In the genomic region with DNA sequence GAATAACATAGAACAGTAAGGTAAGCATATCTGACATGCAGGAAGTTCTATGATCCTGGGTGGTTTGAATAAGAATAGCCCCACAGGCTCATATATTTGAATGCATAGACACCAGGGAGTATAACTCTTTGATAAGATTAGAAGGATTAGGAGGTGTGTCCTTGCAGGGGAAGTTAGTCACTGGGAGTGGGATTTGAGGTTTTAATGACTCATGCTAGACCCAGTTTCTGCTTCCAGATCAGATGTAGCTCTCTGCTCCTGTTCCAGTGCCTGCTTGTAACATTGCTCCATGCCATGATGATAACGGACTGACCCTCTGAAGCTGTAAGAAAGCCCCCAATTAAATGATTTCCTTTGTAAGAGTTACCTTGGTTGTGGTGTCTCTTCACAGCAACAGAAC, we compare ENCODE assay signal across 30 mouse cellular contexts. TPM values are rescaled to one million over a fixed set of nuclear protein-coding genes. Genes with fewer than 3 reads are reported as not detected.
A peak's percentile ranks its signal among the peaks of the same experiment; 100 is the strongest.
DNase-seq lines count a peak whose midpoint lies in the region; ATAC-seq and TF ChIP-seq lines count a peak whose summit lies in the region.
"Had no signal": no experiment of that assay in that cellular context is flagged by ENCODE, and none has a peak within 500 bp of the region (broad histone marks: within the 10 kb centered on the region; RNA-seq: fewer than 3 reads in every experiment).

No protein-coding gene starts in this region.

- no peak overlapping the region for H3K4me2 ChIP-seq in liver, embryonic 11.5 days
- H3K4me2 ChIP-seq: forebrain, embryonic 13.5 days; heart, embryonic 13.5 days; hindbrain, embryonic 14.5 days had no signal

- no peaks in the 10 kb centered on the region for H3K27me3 ChIP-seq in liver, adult 2 months (ENCODE audit: control insufficient read depth, insufficient read depth, low read length)
- H3K27me3 ChIP-seq in liver, embryonic 11.5 days (replicated peaks; ENCODE audit: control insufficient read depth, insufficient read depth, low read length): no peaks in the 10 kb centered on the region
- no peaks in the 10 kb centered on the region for H3K27me3 ChIP-seq in C2C12 (ENCODE audit: control insufficient read depth, insufficient read depth, insufficient read length)
- H3K27me3 ChIP-seq: forebrain, embryonic 13.5 days; heart, embryonic 13.5 days; Patski had no signal

- H3K4me3 ChIP-seq in liver, adult 2 months (ENCODE audit: insufficient read depth, low read depth, low read length): no peak overlapping the region
- H3K4me3 ChIP-seq in liver, embryonic 11.5 days (ENCODE audit: low read depth, low read length): no peak overlapping the region
- no peak overlapping the region for H3K4me3 ChIP-seq in C2C12 (ENCODE audit: insufficient read depth, poor library complexity, severe bottlenecking)
- H3K4me3 ChIP-seq: forebrain, embryonic 10.5 days; forebrain, embryonic 13.5 days; heart, adult 2 months; heart, embryonic 10.5 days; heart, embryonic 13.5 days had no signal

- H3K27ac ChIP-seq in liver, adult 2 months (replicated peaks; ENCODE audit: insufficient read depth, low read depth, low read length): peak overlapping the region; percentile 43; the same call in 1 of the 2 replicates
- H3K27ac ChIP-seq in liver, embryonic 11.5 days (ENCODE audit: low read depth, low read length): no peak overlapping the region
- H3K27ac ChIP-seq: forebrain, embryonic 10.5 days; forebrain, embryonic 13.5 days; heart, adult 2 months; heart, embryonic 10.5 days; heart, embryonic 13.5 days; hindbrain, embryonic 14.5 days; hindbrain, postnatal 0 days had no signal

- no peak for ATAC-seq in liver, embryonic 11.5 days (replicated peaks; ENCODE audit: low FRiP score)
- ATAC-seq: forebrain, embryonic 13.5 days; forebrain, embryonic 16.5 days; hindbrain, postnatal 0 days; Patski had no signal

- H3K9ac ChIP-seq in liver, adult 2 months (ENCODE audit: low read depth, low read length): no peak overlapping the region
- no peak overlapping the region for H3K9ac ChIP-seq in liver, embryonic 11.5 days (ENCODE audit: low read depth, low read length)
- H3K9ac ChIP-seq: forebrain, embryonic 13.5 days; heart, embryonic 13.5 days; hindbrain, embryonic 14.5 days had no signal

- H3K79me3 ChIP-seq in C2C12 (ENCODE audit: low read depth): no peaks in the 10 kb centered on the region

- no peak overlapping the region for H3ac ChIP-seq in C2C12 (ENCODE audit: control insufficient read depth, insufficient read length, low read depth)

- TF ChIP-seq CTCF in liver, adult 2 months (IDR thresholded peaks at IDR 0.05; ENCODE audit: low read depth, low read length): no peak
- no peak for TF ChIP-seq CTCF in C2C12 (IDR thresholded peaks at IDR 0.05; ENCODE audit: control insufficient read depth, insufficient read depth, insufficient read length)

- no peaks in the 10 kb centered on the region for H3K79me2 ChIP-seq in liver, adult 2 months (ENCODE audit: control insufficient read depth, insufficient read depth, low read length)
- H3K79me2 ChIP-seq in C2C12 (ENCODE audit: control insufficient read depth, insufficient read depth): no peaks in the 10 kb centered on the region

- no peak for DNase-seq in liver, adult 2 months (ENCODE audit: extremely low read depth, low read depth, low spot score)
- no peak for DNase-seq in liver, embryonic 11.5 days (ENCODE audit: low spot score)
- DNase-seq in 3T3-L1 (ENCODE audit: low read depth, low spot score): peak; percentile 49
- no peak for DNase-seq in layer of hippocampus, postnatal 25 days (ENCODE audit: extremely low spot score in 1 of 2, low spot score in 1 of 2)
- no peak for DNase-seq in ovary, postnatal 14 days (ENCODE audit: low spot score)
- DNase-seq: adrenal gland, postnatal 10 days; adrenal gland, postnatal 36 days; cerebellum, adult 18-20 months; cerebellum, adult 9-10 months; cerebellum, postnatal 14 days; gastrocnemius, postnatal 10 days; gastrocnemius, postnatal 36 days; heart, adult 2 months; heart, postnatal 14 days; heart, postnatal 4 days had no signal

- no peak for TF ChIP-seq POLR2A in liver, adult 2 months (IDR thresholded peaks at IDR 0.05; ENCODE audit: extremely low read depth, insufficient read depth, low read length)

- WGBS in liver, adult 2 months: 91% methylated on average over 1 of the region's 1 CpGs
- 70% methylated on average over 1 of the region's 1 CpGs for WGBS in liver, embryonic 11.5 days

- H3K4me1 ChIP-seq in liver, adult 2 months (ENCODE audit: control insufficient read depth, insufficient read depth, low read length): peaks cover 14% of the 10 kb centered on the region
- no peaks in the 10 kb centered on the region for H3K4me1 ChIP-seq in liver, embryonic 11.5 days (replicated peaks; ENCODE audit: control insufficient read depth, insufficient read depth, low read length)
- H3K4me1 ChIP-seq: forebrain, embryonic 10.5 days; forebrain, embryonic 13.5 days; heart, embryonic 10.5 days had no signal

- no peaks in the 10 kb centered on the region for H3K36me3 ChIP-seq in liver, adult 2 months (ENCODE audit: control insufficient read depth, insufficient read depth, low read length)
- H3K36me3 ChIP-seq in liver, embryonic 11.5 days (ENCODE audit: control insufficient read depth, insufficient read depth, low read length): no peaks in the 10 kb centered on the region
- H3K36me3 ChIP-seq in C2C12 (ENCODE audit: control insufficient read depth, insufficient read depth): no peaks in the 10 kb centered on the region
- H3K36me3 ChIP-seq: forebrain, embryonic 10.5 days; heart, embryonic 10.5 days; heart, embryonic 13.5 days had no signal

- H3K9me3 ChIP-seq in liver, embryonic 11.5 days (ENCODE audit: control insufficient read depth, low read length): no peaks in the 10 kb centered on the region
- H3K9me3 ChIP-seq: forebrain, embryonic 10.5 days; forebrain, embryonic 13.5 days; heart, embryonic 10.5 days; heart, embryonic 13.5 days had no signal

TF ChIP-seq in C2C12, 6 proteins besides CTCF, POLR2A, EP300 and RAD21:
- TF ChIP-seq USF1 (IDR thresholded peaks at IDR 0.05; ENCODE audit: low read depth): no peak
- TF ChIP-seq FOSL1 (IDR thresholded peaks at IDR 0.05; ENCODE audit: insufficient read depth, low read length, poor library complexity, severe bottlenecking): peak; percentile 52

RNA-seq across cellular contexts. Expression of a gene that starts 4.5 kb away (rescaled TPM):
- 144 and 193 TPM in 2 replicates for total RNA-seq in liver, adult 2 months (2014; rRNA removed)
- polyA plus RNA-seq in liver, adult 2 months (2012; rRNA removed): 99.2 and 131 TPM in 2 replicates
- polyA plus RNA-seq in liver, embryonic 11.5 days (2014; fragmentation: Nextera tagmentation; extraction: Ambion mirVana): 13.7 and 15.8 TPM in 2 replicates
- polyA plus RNA-seq in C2C12 (2012; fragmentation: generic; extraction: Trizol): 0.33 TPM
- total RNA-seq in layer of hippocampus, postnatal 25 days (2021): not detected
- total RNA-seq: ES-E14; gastrocnemius, adult 18-20 months; gastrocnemius, postnatal 10 days; gastrocnemius, postnatal 36 days; granulocyte monocyte progenitor cell, adult 5-6 weeks; hindbrain, postnatal 0 days had no signal
- polyA plus RNA-seq: embryonic facial prominence, embryonic 11.5 days; embryonic facial prominence, embryonic 14.5 days; forebrain, embryonic 10.5 days; forebrain, embryonic 13.5 days; forebrain, embryonic 16.5 days; hindbrain, embryonic 11.5 days had no signal

Comparison
In these comparisons a context has a peak if more than half of its experiments do, and no peak if none do; other contexts are left out.
1. RNA of a gene that starts 4.5 kb away (polyA plus RNA-seq): 99.2 to 131 TPM in liver, adult 2 months and 13.7 to 15.8 TPM in liver, embryonic 11.5 days; 0.33 TPM in C2C12 (single experiment); every median in the first group is over 10 times any median in the second.